Mouse (Mus musculus) natural killer cell, adult 2 months (primary cell): Measurements from ENCODE around the gene Cdkn1c.

Experiments
- DNase-seq, 2 experiments: peaks; one replicate each; pipeline ENCODE4 v3.0.0; 2022; ENCODE audit warnings: low spot score in 2 of 2

The Cdkn1c gene

GRCm38 (mm10) chr7:143473347-143474101 is 12.7 kb upstream of the Cdkn1c start, which contains the start of gene Slc22a18:
TSS of gene Slc22a18 (plus strand) at chr7:143473736.
- no peak for DNase-seq

- DNase-seq: peak in 1 of 2 experiments; percentile 41
These were observed 9.1 kb upstream of the Cdkn1c start for GRCm38 (mm10) chr7:143469946-143470345.

- DNase-seq: no peak
These were observed 6.9 kb upstream of the Cdkn1c start for GRCm38 (mm10) chr7:143467714-143468113.

- DNase-seq: peak; percentile 56 to 75
These were observed 5.3 kb upstream of the Cdkn1c start for GRCm38 (mm10) chr7:143466099-143466677.

GRCm38 (mm10) chr7:143464811-143465560 is 4.1 kb upstream of the Cdkn1c start:
- no peak for DNase-seq

- DNase-seq: peak; percentile 49 to 68
These were observed 3.1 kb upstream of the Cdkn1c start for GRCm38 (mm10) chr7:143463865-143464415.

GRCm38 (mm10) chr7:143462516-143462915 is 1.7 kb upstream of the Cdkn1c start:
- no peak for DNase-seq

GRCm38 (mm10) chr7:143461920-143462319 is 1.1 kb upstream of the Cdkn1c start:
- no peak for DNase-seq

- no peak for DNase-seq
These were observed 532 bp upstream of the Cdkn1c start for GRCm38 (mm10) chr7:143461294-143461870.

- DNase-seq: no peak
These were observed 524 bp downstream of the Cdkn1c start for GRCm38 (mm10) chr7:143460217-143460834.

GRCm38 (mm10) chr7:143459332-143460211 is 1.3 kb downstream of the Cdkn1c start:
- DNase-seq: no peak

- no peak for DNase-seq
These were observed 1.9 kb downstream of the Cdkn1c start for GRCm38 (mm10) chr7:143458963-143459331.

GRCm38 (mm10) chr7:143447130-143447529 is 13.7 kb downstream of the Cdkn1c start:
- DNase-seq: no peak

GRCm38 (mm10) chr7:143445651-143446460 is 15.0 kb downstream of the Cdkn1c start:
- no peak for DNase-seq

GRCm38 (mm10) chr7:143444955-143445648 is 15.7 kb downstream of the Cdkn1c start:
- no peak for DNase-seq

- no peak for DNase-seq
These were observed 16.3 kb downstream of the Cdkn1c start for GRCm38 (mm10) chr7:143444580-143444954.

GRCm38 (mm10) chr7:143438965-143439364 is 21.9 kb downstream of the Cdkn1c start:
- no peak for DNase-seq

- DNase-seq: no peak
These were observed 22.8 kb downstream of the Cdkn1c start for GRCm38 (mm10) chr7:143437894-143438581.
